Mouse (Mus musculus) cerebellum, adult 18-20 months (tissue): ENCODE data around the gene Entpd3.
A peak's percentile ranks its signal among the peaks of the same experiment; 100 is the strongest.

Experiments used
- DNase-seq, 2 experiments: peaks; one replicate each; pipeline ENCODE4 v3.0.0; 2021

Gene Entpd3

GRCm38 (mm10) chr9:120541411-120541810 lies 1.8 kb downstream of the Entpd3 start:
- no peak for DNase-seq

- no peak for DNase-seq
Observed at GRCm38 (mm10) chr9:120542241-120542640, 2.6 kb downstream of the Entpd3 start.

GRCm38 (mm10) chr9:120545994-120546393 lies 6.4 kb downstream of the Entpd3 start:
- no peak for DNase-seq

- no peak for DNase-seq
Observed at GRCm38 (mm10) chr9:120546482-120546881, 6.9 kb downstream of the Entpd3 start.

GRCm38 (mm10) chr9:120547026-120547668 lies 7.5 kb downstream of the Entpd3 start:
- DNase-seq = no peak

GRCm38 (mm10) chr9:120550778-120551177 lies 11.2 kb downstream of the Entpd3 start:
- DNase-seq = no peak

- DNase-seq = no peak
Observed at GRCm38 (mm10) chr9:120563590-120563989, 24.0 kb downstream of the Entpd3 start.

- DNase-seq = no peak
Observed at GRCm38 (mm10) chr9:120564247-120564646, 24.6 kb downstream of the Entpd3 start.

- DNase-seq = no peak
Observed at GRCm38 (mm10) chr9:120566384-120566783, 26.8 kb downstream of the Entpd3 start.

- no peak for DNase-seq
Observed at GRCm38 (mm10) chr9:120568917-120569316, 29.3 kb downstream of the Entpd3 start.

- peak; percentile 29 to 50 for DNase-seq
Observed at GRCm38 (mm10) chr9:120569721-120570333, 30.2 kb downstream of the Entpd3 start.

GRCm38 (mm10) chr9:120570334-120570725 lies 30.7 kb downstream of the Entpd3 start:
- DNase-seq = no peak

- peak; percentile 98 for DNase-seq
Observed at GRCm38 (mm10) chr9:120570741-120571592, 31.3 kb downstream of the Entpd3 start, which contains the start of gene Rpl14. Rpl14 (plus strand) TSS chr9:120571444.

- DNase-seq = no peak
Observed at GRCm38 (mm10) chr9:120571593-120572385, 32.2 kb downstream of the Entpd3 start.

GRCm38 (mm10) chr9:120575748-120576661 lies 36.4 kb downstream of the Entpd3 start:
- DNase-seq = no peak

- no peak for DNase-seq
Observed at GRCm38 (mm10) chr9:120576662-120577013, 37.0 kb downstream of the Entpd3 start.

- DNase-seq = peak; percentile 87 to 89
Observed at GRCm38 (mm10) chr9:120577133-120577651, 37.6 kb downstream of the Entpd3 start.

GRCm38 (mm10) chr9:120577706-120578405 lies 38.2 kb downstream of the Entpd3 start:
- DNase-seq = no peak

GRCm38 (mm10) chr9:120578701-120579100 lies 39.1 kb downstream of the Entpd3 start:
- no peak for DNase-seq

GRCm38 (mm10) chr9:120579808-120580207 lies 40.2 kb downstream of the Entpd3 start:
- DNase-seq = no peak
